Mouse (Mus musculus): ENCODE measurements around the gene Sh2d1a. TPM values are rescaled to one million over a fixed set of nuclear protein-coding genes. Genes with fewer than 3 reads are reported as not detected.

Sh2d1a gene
- 0.10 and 0.31 TPM in 2 replicates for polyA plus RNA-seq (2016; fragmentation: Nextera tagmentation; extraction: Ambion mirVana)

DNA sequence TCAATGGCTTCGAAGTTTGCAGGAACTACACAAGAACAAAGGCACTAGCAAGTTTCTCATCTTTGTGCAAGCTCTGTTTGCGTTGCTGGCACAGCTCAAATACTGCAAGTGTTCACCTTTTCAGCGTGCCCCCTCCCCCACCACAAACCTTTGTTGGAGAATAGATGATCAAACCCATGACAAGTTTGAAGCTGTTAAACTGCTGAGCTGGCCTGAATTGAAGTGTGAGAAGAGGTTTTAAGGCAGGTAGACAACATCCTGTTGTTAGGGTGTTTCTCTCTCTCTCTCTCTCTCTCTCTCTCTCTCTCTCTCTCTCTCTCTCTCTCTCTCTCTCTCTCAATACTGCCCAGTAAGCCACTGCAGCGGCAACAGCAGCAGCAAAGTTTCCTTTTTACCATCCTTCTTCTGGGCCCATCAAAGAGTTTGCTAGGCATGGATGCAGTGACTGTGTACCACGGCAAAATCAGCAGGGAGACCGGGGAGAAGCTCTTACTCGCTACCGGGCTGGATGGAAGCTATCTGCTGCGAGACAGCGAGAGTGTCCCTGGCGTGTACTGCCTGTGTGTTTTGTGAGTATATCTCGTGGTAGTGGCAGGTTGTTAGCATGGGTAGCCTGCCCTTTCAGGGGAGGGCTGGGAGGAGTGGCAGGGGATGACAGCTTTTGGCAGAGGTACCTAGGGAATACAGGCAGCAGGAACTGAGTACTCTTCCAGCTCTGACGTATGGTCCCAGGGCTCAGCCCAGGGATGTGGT lies at the start of gene Sh2d1a:
Gene Sh2d1a, plus strand, starts transcription at position 163 of the 753 bp plus-strand sequence.
- Histone ChIP-seq H3K9me3 (no peaks in the 10 kb centered on the region), H3K4me3 (no peak within 1 kb of the TSS), H3K4me1 (replicated peaks) (no peaks in the 10 kb centered on the region), H3K27ac (no peak within 1 kb of the TSS), H3K27me3 (ENCODE audit: insufficient read depth, poor library complexity, severe bottlenecking) (no peaks in the 10 kb centered on the region), H3K36me3 (no peaks in the 10 kb centered on the region)
- WGBS: 77% methylated on average over 13 of the region's 13 CpGs
- DNase-seq (ENCODE audit: low spot score): no peak

DNA sequence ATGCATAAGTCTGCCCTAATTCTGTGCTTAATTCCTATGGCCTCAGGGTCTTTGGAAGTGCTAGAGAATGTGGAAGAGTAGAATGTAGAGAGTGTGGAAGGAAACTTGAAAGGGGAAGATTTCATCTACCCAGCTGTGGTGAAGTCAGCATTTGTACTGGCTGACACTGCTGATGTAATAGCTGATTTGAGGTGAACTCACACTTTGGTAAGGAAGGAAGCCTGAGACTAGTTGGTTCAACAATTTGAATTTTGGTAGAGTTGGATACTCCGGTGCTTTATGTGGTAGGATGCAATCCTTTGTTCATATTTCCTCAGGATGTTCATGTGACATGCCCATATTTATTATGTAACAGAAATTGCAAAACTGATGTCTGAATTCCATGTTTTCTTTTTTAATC lies 49.3 kb upstream of the Sh2d1a start:
- H3K36me3 ChIP-seq: no peaks in the 10 kb centered on the region
- no peak for DNase-seq (ENCODE audit: low spot score)
- no peak overlapping the region for H3K4me3 ChIP-seq
- H3K9me3 ChIP-seq: no peaks in the 10 kb centered on the region
- no peaks in the 10 kb centered on the region for H3K27me3 ChIP-seq (ENCODE audit: insufficient read depth, poor library complexity, severe bottlenecking)
- H3K4me1 ChIP-seq (replicated peaks): no peaks in the 10 kb centered on the region
- no peak overlapping the region for H3K27ac ChIP-seq
- WGBS: 95% methylated on average over 1 of the region's 1 CpGs

DNA sequence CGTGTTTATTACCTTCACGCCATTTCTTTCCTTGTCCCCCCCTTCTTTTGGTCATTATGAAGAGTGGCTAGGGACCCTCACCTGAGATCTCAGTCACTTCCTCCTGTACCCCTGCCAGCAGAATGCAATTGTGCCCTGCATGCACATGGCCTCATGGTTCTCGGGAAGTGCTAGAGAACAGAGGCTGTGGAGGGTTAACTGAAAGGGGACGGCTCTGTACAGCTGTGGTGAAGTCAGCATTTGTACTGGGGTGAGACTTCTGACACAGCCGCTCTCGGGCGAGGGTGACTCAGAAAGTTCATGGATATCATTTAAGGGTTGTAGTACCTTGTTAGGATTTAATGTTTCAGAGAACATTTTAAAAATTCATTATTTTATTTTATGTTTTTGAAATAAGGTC lies 47.7 kb upstream of the Sh2d1a start:
- no peak overlapping the region for H3K4me3 ChIP-seq
- 81% methylated on average over 7 of the region's 7 CpGs for WGBS
- no peaks in the 10 kb centered on the region for H3K36me3 ChIP-seq
- H3K9me3 ChIP-seq: no peaks in the 10 kb centered on the region
- DNase-seq (ENCODE audit: low spot score): no peak
- no peaks in the 10 kb centered on the region for H3K4me1 ChIP-seq (replicated peaks)
- no peaks in the 10 kb centered on the region for H3K27me3 ChIP-seq (ENCODE audit: insufficient read depth, poor library complexity, severe bottlenecking)
- no peak overlapping the region for H3K27ac ChIP-seq

DNA sequence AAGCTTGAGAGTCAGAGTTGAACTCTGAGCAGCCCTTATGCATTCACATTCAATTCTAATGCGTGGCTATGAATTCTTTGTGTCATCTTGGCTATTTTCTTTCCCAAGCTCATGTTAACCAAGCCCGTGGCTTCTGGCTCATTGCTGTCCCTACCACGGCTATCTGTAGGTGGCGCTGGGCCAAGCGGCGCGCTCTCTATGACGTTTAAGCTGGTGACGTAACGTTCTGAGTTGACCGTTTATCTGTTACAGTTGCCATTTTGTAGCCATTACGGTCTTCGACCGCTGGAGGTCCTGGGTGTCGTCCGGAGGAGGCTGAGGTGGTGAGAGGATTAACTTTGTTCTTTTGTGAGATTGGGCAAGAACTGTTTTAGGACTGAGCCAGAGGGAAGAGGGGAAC lies 12.8 kb upstream of the Sh2d1a start, which contains the start of gene Tex13c2:
Gene Tex13c2, plus strand, starts transcription at position 246 of the 400 bp plus-strand sequence.
- H3K27ac ChIP-seq: no peak within 1 kb of the TSS
- peaks cover 3% of the 10 kb centered on the region; the same call in 1 of the 2 replicates for H3K9me3 ChIP-seq
- no peaks in the 10 kb centered on the region for H3K4me1 ChIP-seq (replicated peaks)
- H3K27me3 ChIP-seq (ENCODE audit: insufficient read depth, poor library complexity, severe bottlenecking): no peaks in the 10 kb centered on the region
- no peak within 1 kb of the TSS for H3K4me3 ChIP-seq
- no peaks in the 10 kb centered on the region for H3K36me3 ChIP-seq
- DNase-seq (ENCODE audit: low spot score): no peak
- WGBS: 90% methylated on average over 16 of the region's 16 CpGs

DNA sequence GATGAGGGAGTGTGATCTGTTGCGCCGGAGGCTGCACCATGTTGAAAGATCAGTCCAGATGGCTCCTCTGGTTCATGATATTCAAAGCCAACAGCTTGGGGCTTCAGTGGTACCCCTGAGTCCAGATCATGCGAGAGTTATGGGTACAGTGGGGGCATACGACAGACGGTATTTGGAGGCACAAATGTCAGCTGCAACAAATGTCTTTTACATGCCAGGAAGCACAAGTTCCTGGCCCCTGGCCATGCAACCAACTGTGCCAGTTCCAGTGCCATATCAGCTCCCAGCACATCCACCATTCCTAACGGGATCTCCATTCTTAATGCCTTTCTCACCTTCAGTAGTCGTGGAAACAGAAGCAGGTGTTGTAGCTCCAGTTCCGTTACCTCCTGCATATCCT lies 11.9 kb upstream of the Sh2d1a start:
- DNase-seq (ENCODE audit: low spot score): no peak
- WGBS: 92% methylated on average over 8 of the region's 8 CpGs

DNA sequence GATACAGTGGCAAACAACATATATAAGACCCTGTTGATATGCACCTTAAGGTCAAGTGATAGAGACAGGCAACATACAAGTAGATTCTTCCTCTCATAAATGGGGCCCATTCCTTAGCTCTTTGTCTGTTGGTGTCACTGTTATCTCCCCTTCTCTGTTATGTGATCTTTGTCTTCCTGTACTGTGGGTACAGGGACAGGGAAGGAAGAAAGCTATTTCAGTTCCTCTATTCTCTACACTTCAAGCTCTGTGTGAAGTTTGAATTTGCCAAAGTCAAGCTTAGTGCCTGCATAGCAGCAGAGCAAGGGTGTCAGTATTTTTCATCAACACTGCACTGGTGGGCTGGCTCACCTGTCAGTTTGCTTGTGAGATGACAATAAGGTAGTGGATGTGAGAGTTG lies 1.7 kb upstream of the Sh2d1a start:
- Histone ChIP-seq H3K27ac (no peak overlapping the region), H3K36me3 (no peaks in the 10 kb centered on the region), H3K9me3 (no peaks in the 10 kb centered on the region), H3K4me3 (no peak overlapping the region), H3K4me1 (replicated peaks) (no peaks in the 10 kb centered on the region), H3K27me3 (ENCODE audit: insufficient read depth, poor library complexity, severe bottlenecking) (no peaks in the 10 kb centered on the region)
- DNase-seq (ENCODE audit: low spot score): no peak

More for the DNA sequence above, 11.9 kb upstream of the Sh2d1a start:
- H3K9me3 ChIP-seq: peaks cover 3% of the 10 kb centered on the region; the same call in 1 of the 2 replicates
- no peaks in the 10 kb centered on the region for H3K27me3 ChIP-seq (ENCODE audit: insufficient read depth, poor library complexity, severe bottlenecking)
- no peaks in the 10 kb centered on the region for H3K4me1 ChIP-seq (replicated peaks)
- no peak overlapping the region for H3K27ac ChIP-seq
- H3K36me3 ChIP-seq: no peaks in the 10 kb centered on the region
- H3K4me3 ChIP-seq: no peak overlapping the region

DNA sequence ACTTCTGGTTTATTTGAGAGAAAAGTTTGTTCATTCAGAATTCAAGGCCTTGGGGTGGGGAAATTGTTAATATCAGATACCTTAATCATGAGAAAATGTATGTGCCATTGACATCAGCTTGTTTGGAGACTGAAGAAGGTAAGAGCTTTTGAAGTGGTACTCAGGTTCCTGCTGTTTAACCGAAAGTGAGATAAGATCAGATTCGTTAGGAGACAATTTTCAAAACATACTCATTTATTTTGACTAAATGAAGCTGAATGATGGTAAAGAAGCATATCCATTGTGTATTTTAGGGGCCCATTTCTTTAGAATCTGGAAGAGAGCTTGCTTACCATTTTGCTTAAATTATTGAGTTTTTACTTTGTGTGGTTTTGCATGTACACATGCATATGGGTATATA lies 8.9 kb downstream of the Sh2d1a start:
- Histone ChIP-seq H3K27ac (no peak overlapping the region), H3K27me3 (ENCODE audit: insufficient read depth, poor library complexity, severe bottlenecking) (no peaks in the 10 kb centered on the region), H3K36me3 (no peaks in the 10 kb centered on the region), H3K9me3 (no peaks in the 10 kb centered on the region), H3K4me1 (replicated peaks) (no peaks in the 10 kb centered on the region), H3K4me3 (no peak overlapping the region)
- 86% methylated on average over 2 of the region's 2 CpGs for WGBS
- DNase-seq (ENCODE audit: low spot score): no peak

DNA sequence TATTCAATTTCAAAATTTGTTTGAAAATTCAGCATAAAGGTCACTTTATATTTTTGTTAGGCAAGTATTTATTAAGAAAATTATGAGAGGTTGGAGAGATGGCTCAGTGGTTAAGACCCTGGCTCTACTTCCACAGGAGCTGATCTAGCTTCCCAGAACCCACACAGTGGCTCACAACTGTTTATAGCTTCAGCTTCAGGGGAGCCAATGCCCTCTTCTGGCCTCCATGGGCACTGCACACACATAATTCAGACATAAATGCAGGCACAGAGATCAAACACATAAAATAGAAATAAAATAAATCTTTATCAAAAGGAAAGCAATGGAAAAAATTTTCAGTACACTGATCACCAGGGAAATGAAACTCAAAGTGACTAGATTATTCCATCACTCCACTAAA lies 10.3 kb downstream of the Sh2d1a start:
- H3K4me1 ChIP-seq (replicated peaks): no peaks in the 10 kb centered on the region
- no peaks in the 10 kb centered on the region for H3K27me3 ChIP-seq (ENCODE audit: insufficient read depth, poor library complexity, severe bottlenecking)
- no peak overlapping the region for H3K27ac ChIP-seq
- DNase-seq (ENCODE audit: low spot score): peak; percentile 3
- H3K9me3 ChIP-seq: no peaks in the 10 kb centered on the region
- H3K36me3 ChIP-seq: no peaks in the 10 kb centered on the region
- no peak overlapping the region for H3K4me3 ChIP-seq

DNA sequence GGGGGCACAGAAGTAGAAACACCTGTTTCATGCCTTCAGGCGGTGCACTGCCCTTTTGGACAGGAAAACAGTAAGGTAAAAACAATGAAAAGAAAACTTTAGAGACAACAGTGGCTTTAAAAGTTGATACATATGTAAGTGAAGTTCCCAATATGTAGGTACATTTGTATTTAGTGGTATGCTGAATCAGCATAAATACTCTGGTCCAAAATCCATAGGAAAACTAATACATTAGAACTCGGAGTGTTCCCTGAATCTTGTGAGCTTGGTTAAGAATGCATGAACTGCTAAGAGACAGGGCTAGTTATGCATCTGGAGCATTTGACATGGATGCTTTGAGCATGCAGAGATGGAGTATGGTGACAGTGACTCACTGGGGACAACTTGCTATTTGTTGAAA lies 20.6 kb downstream of the Sh2d1a start:
- Histone ChIP-seq H3K27ac (no peak overlapping the region), H3K9me3 (no peaks in the 10 kb centered on the region), H3K4me1 (replicated peaks) (no peaks in the 10 kb centered on the region), H3K27me3 (ENCODE audit: insufficient read depth, poor library complexity, severe bottlenecking) (no peaks in the 10 kb centered on the region), H3K36me3 (no peaks in the 10 kb centered on the region), H3K4me3 (no peak overlapping the region)
- 90% methylated on average over 2 of the region's 2 CpGs for WGBS
- DNase-seq (ENCODE audit: low spot score): no peak

DNA sequence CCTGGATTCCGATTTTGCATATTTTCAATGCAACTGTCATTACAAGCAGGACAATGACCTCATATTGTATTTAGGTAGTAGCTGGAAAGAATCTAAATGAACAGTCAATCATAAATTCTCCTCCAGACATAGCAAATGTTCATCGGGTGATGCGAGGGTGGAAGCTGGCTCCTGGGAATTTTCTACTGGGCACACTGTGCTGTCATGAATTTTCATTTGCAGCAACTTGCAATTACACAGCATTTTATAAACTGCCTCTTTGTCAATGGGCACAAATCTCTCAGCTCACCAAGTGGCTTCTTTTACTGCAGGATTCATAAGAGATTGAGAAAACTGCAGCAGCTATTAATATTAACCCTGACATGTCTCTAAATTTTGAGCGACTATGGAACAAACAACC lies 28.4 kb downstream of the Sh2d1a start:
- H3K4me3 ChIP-seq: no peak overlapping the region
- 79% methylated on average over 4 of the region's 4 CpGs for WGBS
- no peaks in the 10 kb centered on the region for H3K9me3 ChIP-seq
- H3K27ac ChIP-seq: no peak overlapping the region
- H3K27me3 ChIP-seq (ENCODE audit: insufficient read depth, poor library complexity, severe bottlenecking): no peaks in the 10 kb centered on the region
- no peak for DNase-seq (ENCODE audit: low spot score)
- no peaks in the 10 kb centered on the region for H3K4me1 ChIP-seq (replicated peaks)
- no peaks in the 10 kb centered on the region for H3K36me3 ChIP-seq

DNA sequence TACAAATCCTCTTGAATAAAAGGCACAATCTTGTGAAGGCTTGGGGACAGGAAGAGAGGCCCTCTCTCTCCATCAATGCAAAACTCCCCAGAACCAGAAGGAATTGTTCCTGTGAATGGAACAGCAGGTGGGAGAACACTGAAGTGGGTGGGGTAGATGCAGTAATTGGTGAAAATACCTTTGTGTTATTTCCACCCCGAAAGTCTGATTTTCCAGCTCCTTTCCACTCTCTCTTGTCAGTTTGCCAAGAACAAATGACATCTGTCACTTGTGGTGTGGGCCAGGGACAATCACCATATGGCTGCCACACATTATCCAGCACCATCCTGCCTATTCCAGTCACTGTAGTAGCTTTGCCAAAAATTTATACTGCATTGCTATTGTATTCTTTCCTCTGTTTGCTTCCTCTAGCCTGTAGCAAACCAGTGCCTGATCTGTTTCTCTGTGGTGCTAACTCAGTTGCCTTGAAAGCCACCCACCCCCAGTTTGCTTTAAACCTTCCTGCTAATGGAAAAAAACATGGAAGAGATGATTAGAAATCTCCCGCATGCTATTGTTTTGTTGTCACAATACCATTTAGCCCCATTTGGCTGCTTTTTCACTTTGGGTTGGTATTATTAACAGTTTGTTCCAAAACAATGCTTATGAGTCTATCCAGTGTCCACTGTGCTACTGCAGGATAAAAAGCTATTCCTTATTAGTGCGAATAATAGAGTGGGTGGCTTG lies 37.9 kb downstream of the Sh2d1a start:
- Histone ChIP-seq H3K4me3 (0 out of 2 replicates have a peak overlapping the region, but pooled peaks have one; percentile 18), H3K27me3 (ENCODE audit: insufficient read depth, poor library complexity, severe bottlenecking) (no peaks in the 10 kb centered on the region), H3K4me1 (replicated peaks) (no peaks in the 10 kb centered on the region), H3K9me3 (no peaks in the 10 kb centered on the region), H3K36me3 (no peaks in the 10 kb centered on the region), H3K27ac (no peak overlapping the region)
- no peak for DNase-seq (ENCODE audit: low spot score)
- 34% methylated on average over 3 of the region's 3 CpGs for WGBS

DNA sequence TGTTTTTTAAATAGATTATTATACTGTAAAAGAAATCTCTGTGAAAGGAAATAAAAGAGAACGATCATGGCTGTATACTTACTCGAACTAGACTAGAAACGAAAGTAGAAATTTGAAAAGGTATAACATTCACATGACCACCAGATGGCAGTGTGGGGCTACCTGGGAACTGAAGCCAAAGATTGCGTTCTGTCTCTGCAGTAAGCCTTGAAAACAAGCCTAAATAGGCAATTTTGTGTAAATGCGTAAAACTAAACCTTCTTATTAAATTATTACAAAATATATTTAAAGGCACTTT lies 38.5 kb downstream of the Sh2d1a start:
- H3K36me3 ChIP-seq: no peaks in the 10 kb centered on the region
- H3K9me3 ChIP-seq: no peaks in the 10 kb centered on the region
- DNase-seq (ENCODE audit: low spot score): peak; percentile 26
- WGBS: 47% methylated on average over 5 of the region's 5 CpGs
- H3K4me3 ChIP-seq: 0 out of 2 replicates have a peak overlapping the region, but pooled peaks have one; percentile 18
- no peaks in the 10 kb centered on the region for H3K4me1 ChIP-seq (replicated peaks)
- H3K27me3 ChIP-seq (ENCODE audit: insufficient read depth, poor library complexity, severe bottlenecking): no peaks in the 10 kb centered on the region
- H3K27ac ChIP-seq: no peak overlapping the region

DNA sequence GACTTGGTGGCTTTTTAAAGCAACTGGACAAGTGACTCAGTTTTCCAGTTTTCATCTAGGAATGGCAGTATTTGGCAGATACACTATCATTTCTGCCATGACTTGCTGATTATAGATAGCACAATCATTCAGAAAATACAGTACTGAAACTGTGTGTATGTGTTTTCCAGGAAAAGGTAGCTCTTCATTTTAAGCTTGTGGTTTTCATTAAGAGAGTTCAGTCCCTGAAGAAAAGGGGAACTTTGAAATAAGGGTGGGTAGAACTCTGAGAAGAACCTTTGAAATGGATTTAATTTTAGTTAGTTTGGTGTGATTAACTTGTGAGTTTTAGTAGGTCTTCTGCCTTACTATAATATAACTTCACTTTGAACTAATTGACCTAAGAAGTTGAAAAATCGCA lies 42.8 kb downstream of the Sh2d1a start:
- Histone ChIP-seq H3K4me3 (no peak overlapping the region), H3K27me3 (ENCODE audit: insufficient read depth, poor library complexity, severe bottlenecking) (no peaks in the 10 kb centered on the region), H3K4me1 (replicated peaks) (no peaks in the 10 kb centered on the region), H3K9me3 (no peaks in the 10 kb centered on the region), H3K36me3 (no peaks in the 10 kb centered on the region), H3K27ac (no peak overlapping the region)
- no peak for DNase-seq (ENCODE audit: low spot score)
- 89% methylated on average over 1 of the region's 1 CpGs for WGBS
